Mouse (Mus musculus) NIH3T3 (cell line): Measurements from ENCODE around the gene Tacr2.

ENCODE experiments used
- DNase-seq: peaks from one replicate; pipeline ENCODE4 v3.0.0-alpha.2; 2012; ENCODE audit warnings: low read depth

Tacr2 gene

GRCm38 (mm10) chr10:62300006-62300827, 48.0 kb downstream of the Tacr2 start:
- peak; percentile 77 for DNase-seq

- no peak for DNase-seq
These were observed 52.9 kb downstream of the Tacr2 start for GRCm38 (mm10) chr10:62305090-62305489.

DNA sequence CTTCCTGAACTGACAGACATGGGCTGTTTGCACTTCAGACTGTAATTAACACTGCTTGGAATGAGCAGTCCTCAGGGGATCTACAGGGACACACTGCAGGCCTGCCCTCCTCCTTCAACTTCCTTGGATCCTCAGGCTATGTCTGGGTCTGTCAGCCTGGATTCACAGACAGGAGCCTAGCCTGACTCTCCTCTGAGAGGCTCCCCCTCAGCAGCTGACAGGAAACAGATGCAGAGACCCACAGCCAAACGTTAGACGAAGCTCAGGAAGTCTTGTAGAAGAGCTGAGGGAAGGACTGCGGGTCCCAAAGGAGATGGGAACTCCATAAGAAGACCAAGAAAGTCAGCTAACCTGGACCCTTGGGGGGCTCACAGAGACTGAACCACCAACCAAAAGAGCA, 54.2 kb downstream of the Tacr2 start:
- no peak for DNase-seq

DNA sequence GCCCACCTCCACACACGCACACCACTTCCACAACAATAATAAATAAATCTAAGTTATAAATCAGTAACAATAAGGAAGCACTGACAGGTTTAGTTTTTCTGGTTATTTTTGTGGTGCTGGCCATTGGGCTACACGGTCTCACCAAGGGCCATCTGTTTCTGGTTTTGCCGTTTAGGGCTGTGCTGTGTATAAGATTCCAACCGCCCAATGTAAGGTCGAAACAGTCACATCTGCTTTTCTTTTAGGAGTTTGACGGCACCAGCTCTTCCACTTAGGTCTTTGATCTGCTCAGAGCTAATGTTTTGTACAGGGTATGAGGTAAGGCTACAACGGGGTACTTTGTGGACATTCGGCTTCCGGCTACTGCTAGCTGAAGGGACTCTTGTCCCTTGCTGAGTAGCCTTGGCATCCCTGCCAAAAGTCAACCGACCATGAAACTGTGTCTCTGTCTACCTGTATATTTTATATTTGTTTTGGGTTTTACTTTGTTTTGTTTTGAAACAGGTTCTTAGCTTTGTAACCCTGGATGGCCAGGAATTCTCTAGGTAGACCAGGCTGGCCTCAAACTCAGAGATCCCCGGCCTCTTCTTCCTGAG, 56.8 kb downstream of the Tacr2 start:
- DNase-seq: peak; percentile 12

DNA sequence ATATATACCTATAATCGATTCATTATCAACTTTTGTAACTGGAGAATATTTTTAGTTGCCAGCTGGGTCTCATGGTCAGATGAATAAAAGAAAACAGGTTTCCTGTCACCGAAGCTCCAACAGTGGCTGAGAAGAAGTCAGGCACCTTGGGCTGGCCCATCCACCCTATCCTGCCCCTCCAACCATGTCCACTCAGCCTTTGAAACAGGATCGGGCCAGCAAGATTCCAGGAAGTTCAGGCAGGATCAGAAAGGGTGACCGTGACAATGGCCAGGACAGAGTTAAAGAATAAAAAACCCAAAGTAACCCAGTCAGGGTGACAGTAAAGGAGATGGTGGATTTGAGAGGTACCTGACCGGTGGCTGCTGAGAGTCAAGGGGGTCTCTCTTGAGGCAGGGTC, 57.4 kb downstream of the Tacr2 start:
- no peak for DNase-seq

GRCm38 (mm10) chr10:62310259-62311039, 58.2 kb downstream of the Tacr2 start:
- DNase-seq: no peak

DNA sequence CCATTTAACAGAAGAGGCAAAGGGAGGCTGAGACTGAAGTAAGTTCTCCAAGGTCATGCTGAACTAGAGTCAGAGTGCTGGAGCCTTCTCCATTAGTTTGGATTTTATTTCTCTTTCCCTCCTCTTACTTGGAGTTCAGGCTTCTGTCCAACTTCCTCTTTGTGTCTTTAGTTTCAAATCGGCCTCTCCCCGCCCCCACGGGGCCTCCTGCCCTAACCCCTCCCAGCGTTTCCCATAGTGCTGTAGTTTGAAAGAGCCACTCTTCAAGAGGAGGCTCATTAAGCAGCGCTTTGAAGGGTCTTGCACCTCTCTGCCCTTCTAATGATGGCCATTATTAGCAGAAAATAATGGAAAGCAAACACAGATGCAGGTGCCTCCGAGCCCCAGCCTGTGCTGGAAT, 59.2 kb downstream of the Tacr2 start:
- no peak for DNase-seq

- no peak for DNase-seq
These were observed 60.9 kb downstream of the Tacr2 start for GRCm38 (mm10) chr10:62313140-62313539.

DNA sequence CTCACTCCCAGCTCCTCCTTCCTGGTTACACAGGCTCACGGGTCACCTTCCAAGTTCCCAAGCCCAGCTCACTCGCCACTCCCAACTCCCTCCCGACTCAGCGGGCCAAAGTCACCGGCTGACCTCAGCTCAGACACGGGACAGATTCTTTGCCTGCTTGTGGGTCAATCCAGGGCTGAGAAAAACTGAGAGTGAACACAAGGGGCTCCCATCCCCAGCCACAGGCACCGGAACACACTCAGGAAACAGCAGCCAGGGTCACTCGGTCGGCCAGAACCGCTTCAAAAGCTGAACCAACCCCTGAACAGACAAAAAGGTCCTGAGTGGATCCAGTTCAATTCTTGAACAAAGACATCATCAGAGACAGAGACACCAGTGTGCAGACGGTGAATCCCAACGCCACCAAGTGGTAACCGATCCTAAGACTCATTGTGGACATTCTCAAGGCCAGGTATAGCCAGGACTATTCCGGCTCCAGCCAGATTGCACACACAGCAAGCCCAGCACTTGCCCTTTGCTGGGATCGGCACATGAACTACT, 61.7 kb downstream of the Tacr2 start:
- DNase-seq: no peak
